Mouse (Mus musculus): ENCODE data around the gene Slc16a10.

The Slc16a10 gene

DNA sequence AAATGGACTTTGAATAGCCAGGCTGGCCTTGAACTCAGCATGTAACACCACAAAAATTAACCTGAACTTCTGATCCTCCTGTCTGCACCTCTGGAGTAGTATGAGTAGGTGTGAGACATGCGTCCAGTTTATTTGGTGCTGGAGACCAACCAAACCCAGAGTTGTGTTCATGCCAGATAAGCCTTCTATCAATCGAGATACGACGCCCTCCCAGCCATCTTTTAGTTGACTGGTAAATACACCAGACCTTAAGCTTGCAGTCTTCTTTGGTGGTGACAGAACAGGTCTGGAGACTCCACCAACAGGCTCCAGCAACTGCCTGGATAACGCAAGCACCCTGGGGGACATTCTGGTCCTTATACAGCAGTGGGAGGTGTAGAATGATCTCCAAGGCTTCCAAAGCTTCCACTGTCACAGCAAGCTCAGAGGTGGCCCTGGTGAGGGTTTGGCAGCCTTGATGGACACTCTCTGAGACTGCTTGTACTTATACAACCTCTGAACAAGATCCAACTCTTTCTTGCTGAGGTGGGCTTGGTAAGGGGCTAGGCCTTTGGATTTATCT is 7.6 kb upstream of the Slc16a10 start:
- DNase-seq (ENCODE audit: low spot score): no peak

DNA sequence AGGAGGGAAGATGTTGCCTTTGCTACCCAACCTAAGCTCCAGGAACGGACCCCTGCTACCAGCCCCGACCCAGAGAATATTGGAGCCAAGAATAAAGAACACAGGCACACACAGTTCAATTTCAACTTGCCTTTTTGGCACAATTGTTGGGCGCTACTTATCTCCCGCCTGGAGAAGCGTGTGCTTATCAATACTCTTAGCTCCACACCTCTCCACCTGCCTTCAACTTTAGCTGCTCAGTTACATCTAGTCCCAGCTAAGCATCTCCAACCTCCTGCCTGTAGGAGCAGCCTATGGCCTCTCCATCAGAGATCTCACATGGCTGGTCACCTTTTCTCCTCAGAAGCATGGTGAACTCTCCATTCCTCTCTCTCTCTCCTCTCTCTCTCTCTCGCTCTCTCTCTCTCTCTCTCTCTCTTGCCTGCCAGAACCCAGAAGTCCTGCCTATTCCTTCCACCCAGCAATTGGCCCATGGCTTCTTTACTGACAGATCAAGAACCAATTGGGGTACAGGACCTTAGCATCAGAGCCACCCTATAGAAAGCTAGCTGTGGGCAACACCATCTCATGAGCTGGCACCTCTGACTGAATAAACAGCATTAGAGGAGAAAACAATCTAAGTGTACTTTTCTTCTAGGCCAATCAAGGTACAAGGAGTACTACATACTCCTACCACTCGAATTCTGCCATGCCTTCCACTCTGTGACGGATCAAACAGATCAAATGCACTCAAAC is 5.4 kb upstream of the Slc16a10 start:
- no peak for DNase-seq (ENCODE audit: low spot score)

DNA sequence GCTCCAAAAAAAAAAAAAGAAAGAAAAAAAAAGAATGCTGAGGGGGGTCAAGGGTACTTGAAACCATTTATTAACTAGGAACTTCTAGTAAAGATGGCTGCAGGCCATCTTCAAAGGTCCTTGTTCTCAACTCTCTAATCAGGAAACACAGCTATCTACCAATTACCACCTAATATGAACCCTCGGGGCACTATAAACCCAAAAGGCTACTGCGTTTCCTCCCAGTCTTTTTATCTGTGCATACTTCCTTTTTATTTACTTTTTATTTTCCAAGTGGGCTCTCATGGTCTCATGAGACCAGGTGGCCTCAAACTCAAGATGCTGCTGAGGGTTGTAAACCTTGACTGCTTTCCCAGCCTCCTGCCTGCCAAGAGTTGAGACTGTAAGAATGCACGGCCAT is 4.4 kb upstream of the Slc16a10 start:
- DNase-seq (ENCODE audit: low spot score): no peak

DNA sequence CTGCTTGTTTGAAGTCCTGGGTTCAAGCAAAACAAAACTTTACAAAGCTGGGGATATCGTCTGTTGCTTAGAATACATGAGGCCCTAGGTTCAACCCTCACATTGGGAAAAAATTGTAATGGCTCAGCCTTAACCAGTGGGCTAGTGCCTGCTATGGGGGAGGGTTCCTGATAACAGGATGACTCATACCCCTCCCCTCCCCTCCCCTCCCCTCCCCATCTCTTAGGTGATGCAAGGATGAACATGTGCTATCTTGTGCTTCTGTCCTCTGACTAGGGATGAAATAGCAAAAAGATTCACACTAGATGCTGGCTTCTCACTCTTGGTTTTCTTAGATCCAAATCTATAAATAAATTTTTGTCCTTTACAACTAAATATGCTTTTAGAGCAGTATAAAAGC is 2.8 kb upstream of the Slc16a10 start:
- DNase-seq (ENCODE audit: low spot score): no peak

- no peak for DNase-seq (ENCODE audit: low spot score)
These were observed 824 bp downstream of the Slc16a10 start for GRCm38 (mm10) chr10:40141016-40141851.

DNA sequence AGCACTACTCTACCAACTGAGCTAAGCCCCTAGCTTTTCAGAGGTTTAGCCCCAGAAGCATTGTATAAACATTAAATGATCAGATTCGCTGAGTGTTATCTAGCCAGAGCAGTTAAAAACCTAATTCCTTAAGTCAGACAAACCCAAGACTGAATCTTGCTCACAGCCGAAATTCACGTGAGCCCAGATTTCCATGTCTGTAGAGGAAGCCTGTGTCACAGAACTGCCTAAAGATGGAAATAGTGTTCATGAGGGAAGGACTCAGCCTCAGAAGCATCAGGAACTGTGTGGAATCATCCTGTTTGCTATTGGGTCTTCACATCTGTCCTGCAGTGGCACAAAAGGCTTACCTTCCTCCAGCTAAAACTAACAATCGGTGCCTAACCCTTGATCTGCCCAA is 2.4 kb downstream of the Slc16a10 start:
- no peak for DNase-seq (ENCODE audit: low spot score)

DNA sequence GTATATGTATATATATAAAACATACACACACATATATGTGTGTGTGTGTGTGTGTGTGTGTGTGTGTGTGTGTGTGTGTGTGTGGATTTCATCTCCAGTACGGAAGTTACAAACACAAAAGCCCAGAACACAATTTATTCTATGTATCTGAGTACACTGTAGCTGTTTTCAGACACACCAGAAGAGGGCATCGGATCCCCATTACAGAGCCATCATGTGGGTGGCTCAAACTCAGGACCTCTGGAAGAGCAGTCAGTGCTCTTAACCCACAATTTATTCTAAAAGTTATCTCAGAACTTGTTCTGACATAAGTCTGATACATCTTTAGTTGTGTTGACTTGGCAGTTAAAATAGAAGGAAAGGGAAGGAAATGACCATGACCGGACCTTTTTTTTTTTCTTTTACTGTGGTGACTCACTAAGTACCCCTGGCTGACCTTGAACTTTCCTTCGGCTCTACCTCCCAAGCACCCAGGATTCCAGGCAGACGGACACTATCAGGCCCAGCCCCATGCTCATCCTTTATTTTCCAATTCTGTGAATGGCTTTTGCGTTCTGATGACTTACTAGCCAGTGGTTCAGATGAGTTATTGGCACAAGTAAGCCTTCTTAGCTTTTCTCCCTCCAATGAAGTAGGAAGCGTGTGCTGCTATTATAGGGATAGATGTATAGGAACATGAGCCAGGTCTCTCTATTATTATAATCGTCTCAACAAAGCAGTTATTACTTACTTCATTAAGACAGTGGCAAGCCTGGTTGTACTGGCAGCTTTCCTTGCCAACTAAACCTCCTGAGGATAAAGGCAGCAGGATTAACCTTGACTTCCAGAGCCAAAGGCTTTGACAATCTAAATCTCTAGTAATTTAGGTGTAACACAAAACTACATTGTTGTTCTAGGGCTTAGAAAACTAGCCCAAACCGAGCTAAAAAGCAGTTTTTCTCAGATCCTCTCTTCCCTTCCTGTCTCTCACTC is 6.0 kb downstream of the Slc16a10 start:
- no peak for DNase-seq (ENCODE audit: low spot score)

DNA sequence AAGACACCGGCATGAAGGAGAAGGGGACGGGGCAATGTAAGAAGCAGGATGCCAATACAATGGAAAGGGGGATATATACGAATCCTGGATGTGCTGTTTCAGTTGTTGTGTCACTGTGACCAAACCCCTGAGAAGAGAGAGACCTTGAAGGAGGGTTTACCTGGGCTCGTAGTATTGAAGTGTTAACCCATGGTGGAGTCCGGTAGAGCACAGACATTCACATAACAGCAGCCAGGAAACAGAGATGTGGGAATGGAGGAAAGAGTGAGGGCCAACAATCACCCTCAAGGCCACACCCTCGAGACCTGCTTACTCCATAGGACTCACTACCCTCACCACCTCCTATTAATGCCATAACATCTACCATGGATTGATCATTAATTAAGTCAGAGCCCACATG is 7.2 kb downstream of the Slc16a10 start:
- no peak for DNase-seq (ENCODE audit: low spot score)

DNA sequence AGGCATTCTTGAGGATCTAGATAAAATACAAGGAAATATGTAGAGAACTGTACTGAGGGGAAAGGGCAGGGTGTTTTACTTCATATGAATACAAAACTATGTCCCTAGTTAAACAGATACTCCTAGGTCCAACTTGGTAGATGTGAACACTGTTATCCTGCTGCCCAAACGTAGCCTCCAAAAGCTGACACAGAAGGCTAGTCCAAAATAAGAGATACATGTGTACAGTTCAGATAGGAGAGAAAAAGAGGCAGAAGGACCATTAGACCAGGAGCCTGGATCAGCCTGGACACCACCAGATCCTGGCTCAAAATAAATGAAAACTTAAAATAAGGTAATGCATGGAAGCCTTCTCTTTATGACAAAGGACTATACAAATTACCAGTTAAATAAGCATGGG is 8.4 kb downstream of the Slc16a10 start:
- no peak for DNase-seq (ENCODE audit: low spot score)

- DNase-seq (ENCODE audit: low spot score): no peak
These were observed 10.2 kb downstream of the Slc16a10 start for GRCm38 (mm10) chr10:40131690-40132418.

GRCm38 (mm10) chr10:40130126-40130525 is 11.9 kb downstream of the Slc16a10 start:
- DNase-seq (ENCODE audit: low spot score): no peak

- no peak for DNase-seq (ENCODE audit: low spot score)
These were observed 12.9 kb downstream of the Slc16a10 start for GRCm38 (mm10) chr10:40129134-40129533.

GRCm38 (mm10) chr10:40128497-40128896 is 13.6 kb downstream of the Slc16a10 start:
- no peak for DNase-seq (ENCODE audit: low spot score)

DNA sequence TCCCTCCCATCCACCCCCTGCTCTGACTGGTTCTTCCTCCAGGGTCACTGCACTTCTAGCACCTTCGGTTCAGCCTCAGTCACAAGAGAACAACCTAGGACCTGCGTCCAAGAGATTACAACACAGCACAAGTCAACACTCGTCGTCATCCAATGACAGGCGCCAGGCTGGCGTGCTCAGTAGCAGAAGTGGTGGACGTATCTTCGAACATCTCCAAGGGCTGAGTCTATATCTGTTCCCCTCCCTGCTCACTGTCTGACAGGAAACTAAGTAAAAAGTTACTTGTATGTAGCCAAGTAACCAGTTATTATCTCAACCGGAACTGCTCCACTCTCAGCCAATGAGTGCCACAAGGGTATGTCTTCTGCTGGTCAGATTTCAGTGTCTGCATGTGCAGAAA is 16.9 kb downstream of the Slc16a10 start:
- DNase-seq (ENCODE audit: low spot score): no peak

- DNase-seq (ENCODE audit: low spot score): no peak
These were observed 17.5 kb downstream of the Slc16a10 start for GRCm38 (mm10) chr10:40124570-40124969.

DNA sequence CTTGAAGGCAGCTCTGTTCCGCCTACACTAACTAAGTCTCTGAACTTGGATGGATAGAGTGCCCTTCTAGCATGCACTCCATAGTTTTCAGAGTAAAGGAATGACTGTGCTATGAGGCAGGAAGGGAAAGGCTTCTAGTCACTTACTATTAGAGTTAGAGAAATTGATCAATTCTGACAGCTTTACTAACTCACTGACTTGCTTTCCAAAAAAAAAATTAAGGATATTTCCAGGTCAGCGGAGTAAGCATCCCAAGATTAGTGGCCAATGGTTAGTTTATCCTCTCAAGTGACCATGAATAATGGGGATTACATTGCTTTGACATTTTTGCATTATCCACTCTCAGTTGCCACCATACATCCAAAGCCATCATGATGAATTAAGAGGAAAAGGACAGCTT is 18.0 kb downstream of the Slc16a10 start:
- DNase-seq (ENCODE audit: low spot score): no peak

DNA sequence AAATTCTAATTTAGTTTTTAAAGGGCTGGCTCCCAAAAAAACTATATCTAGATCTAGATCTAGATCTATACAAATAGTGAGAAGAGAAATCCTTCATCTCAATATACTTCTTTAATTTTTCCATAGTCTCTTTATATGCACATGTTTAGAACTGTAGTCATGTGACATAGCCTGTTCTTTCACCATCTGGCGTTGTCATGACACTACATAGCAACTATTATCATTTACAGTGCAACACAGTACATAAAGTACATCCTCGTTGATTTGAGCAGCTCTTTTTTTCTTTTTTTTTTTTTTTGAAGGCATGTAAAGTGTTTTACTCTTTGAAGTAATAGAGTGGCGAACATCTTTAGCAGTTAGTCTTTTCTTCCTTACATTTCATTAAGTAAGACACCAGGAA is 22.6 kb downstream of the Slc16a10 start:
- no peak for DNase-seq (ENCODE audit: low spot score)

- no peak for DNase-seq (ENCODE audit: low spot score)
These were observed 23.2 kb downstream of the Slc16a10 start for GRCm38 (mm10) chr10:40118743-40119387.

GRCm38 (mm10) chr10:40113517-40114085 is 28.5 kb downstream of the Slc16a10 start:
- DNase-seq (ENCODE audit: low spot score): no peak

GRCm38 (mm10) chr10:40112256-40112655 is 29.8 kb downstream of the Slc16a10 start:
- DNase-seq (ENCODE audit: low spot score): no peak

Measured in layer of hippocampus, adult 9-10 months (tissue).